Mouse (Mus musculus): ENCODE results near the gene Brms1l. TPM values are rescaled to one million over a fixed set of nuclear protein-coding genes. Genes with fewer than 3 reads are reported as not detected.

Brms1l gene
- total RNA-seq, 2 experiments from 2014 or later, result 61.6 to 70.7 TPM

- no peak for DNase-seq (ENCODE audit: extremely low spot score in 1 of 2, low spot score in 1 of 2)
These were observed 23.6 kb downstream of the Brms1l start for GRCm38 (mm10) chr12:55859409-55860349.

DNA sequence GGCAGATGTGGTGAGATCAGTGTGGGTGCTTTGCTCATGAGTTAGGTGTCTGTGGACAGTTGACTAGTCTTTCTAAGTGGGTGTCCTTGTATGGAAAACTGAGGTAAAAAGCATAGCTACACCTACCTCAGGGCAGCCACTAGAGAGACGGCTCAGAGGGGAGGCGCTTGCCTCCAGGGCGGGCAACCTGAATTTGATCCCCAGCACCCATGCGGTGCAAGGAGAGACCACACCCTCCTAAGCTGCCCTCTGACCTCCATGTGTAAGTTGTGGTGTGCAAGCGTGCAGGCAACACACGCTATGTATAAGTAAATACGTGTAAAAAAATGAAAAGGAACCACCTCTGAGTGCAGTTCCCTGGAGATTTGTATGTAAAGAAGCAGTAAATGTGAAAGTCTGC is 24.5 kb downstream of the Brms1l start:
- no peak for DNase-seq (ENCODE audit: extremely low spot score in 1 of 2, low spot score in 1 of 2)

DNA sequence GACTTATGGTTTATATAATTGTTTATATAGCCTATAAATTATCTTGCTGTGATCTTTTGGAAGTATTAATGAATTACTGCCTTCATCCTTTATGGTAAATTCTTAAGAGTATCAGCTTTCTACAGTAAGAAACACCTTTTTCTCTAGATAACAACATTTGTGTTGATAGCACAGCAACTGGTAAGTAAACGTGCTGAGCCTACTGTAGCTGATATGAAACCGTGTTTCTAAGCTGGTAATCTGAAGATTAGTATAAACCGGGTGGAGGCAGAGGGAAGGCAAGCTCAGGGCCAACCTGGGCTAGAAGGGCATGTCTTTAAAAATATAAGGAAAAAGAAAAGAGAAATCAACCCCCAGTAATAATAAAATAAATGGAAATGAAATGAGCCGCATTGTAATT is 31.6 kb downstream of the Brms1l start:
- no peak for DNase-seq (ENCODE audit: extremely low spot score in 1 of 2, low spot score in 1 of 2)

- DNase-seq (ENCODE audit: extremely low spot score in 1 of 2, low spot score in 1 of 2), result no peak
These were observed 33.6 kb downstream of the Brms1l start for GRCm38 (mm10) chr12:55869622-55870322.

- no peak for DNase-seq (ENCODE audit: extremely low spot score in 1 of 2, low spot score in 1 of 2)
These were observed 49.3 kb downstream of the Brms1l start for GRCm38 (mm10) chr12:55885449-55885848.

DNA sequence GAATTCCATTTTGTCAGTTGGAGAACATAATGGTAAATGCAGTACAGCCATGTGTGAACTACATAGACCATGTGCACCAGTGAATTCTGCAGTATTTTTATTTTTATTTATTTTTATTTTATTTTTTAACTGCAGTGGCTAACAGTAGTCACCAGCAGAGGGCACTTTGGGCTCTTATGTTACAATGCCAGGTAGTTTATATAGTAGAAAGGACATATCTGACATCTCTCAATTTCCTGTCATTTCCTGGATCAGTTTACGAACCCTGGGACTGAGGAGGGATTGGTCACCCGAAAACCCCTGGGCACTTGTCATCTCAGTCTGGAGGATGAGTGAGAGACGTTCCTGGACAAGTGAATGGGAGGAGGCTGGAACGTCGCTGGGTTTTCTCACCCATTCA is 52.4 kb downstream of the Brms1l start:
- DNase-seq (ENCODE audit: extremely low spot score in 1 of 2, low spot score in 1 of 2), result peak in 1 of 2 experiments; percentile 47

- DNase-seq (ENCODE audit: extremely low spot score in 1 of 2, low spot score in 1 of 2), result no peak
These were observed 68.7 kb downstream of the Brms1l start for GRCm38 (mm10) chr12:55904801-55905200.

GRCm38 (mm10) chr12:55912138-55912537 is 76.0 kb downstream of the Brms1l start:
- no peak for DNase-seq (ENCODE audit: extremely low spot score in 1 of 2, low spot score in 1 of 2)

DNA sequence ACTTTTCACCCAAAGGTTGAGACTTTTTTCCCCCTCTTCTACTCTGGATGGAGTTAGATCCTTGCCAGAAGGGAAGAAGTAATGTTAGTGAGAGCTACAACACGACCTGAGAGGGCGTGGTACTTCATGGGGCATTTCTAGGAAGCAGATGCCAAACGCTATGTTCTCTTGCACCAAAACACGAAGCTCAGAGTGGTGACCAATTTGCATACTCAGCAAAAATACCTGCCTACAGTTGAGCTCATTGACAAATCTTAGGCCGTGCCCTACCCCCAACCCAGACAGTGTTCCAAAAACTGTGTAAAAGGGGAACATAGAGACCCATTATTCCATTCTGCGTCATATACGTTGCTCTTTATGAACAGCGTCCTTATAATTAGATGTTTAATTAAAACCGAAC is 77.1 kb downstream of the Brms1l start:
- DNase-seq (ENCODE audit: extremely low spot score in 1 of 2, low spot score in 1 of 2), result no peak

DNA sequence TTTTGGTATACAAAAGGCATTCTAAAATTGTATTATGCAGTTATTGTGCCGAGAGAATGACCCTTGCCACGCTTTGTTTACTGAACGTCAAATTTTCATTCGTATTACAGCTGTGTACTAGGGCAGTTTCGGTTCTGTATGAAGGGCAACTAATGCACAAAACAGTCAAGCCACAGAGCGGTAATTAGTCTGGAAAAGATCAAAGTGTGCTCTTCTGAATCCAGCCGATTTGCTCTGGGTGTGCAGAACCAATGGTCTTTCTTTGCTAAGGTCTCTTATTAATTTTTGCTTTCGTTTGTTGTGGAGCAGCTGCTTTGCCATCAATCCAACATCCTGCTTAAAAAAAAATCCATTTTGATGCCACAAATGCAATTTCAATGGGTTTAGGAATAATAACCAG is 80.1 kb downstream of the Brms1l start:
- no peak for DNase-seq (ENCODE audit: extremely low spot score in 1 of 2, low spot score in 1 of 2)

DNA sequence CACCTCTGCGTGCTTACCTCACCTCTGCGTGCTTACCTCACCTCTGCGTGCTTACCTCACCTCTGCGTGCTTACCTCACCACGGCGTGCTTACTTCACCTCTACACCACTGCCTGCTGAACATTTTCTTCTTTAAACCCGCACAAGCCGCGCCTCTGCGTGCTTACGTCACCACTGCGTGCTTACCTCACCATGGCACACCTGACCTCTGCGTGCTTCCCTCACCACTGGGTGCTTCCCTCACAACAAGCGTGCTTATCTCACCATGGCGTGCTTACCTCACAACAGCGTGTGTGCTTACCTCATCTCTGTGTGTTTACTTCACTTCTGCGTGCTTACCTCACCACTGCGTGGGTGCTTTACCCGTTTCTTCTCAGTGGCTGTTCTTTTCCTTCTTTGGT is 80.9 kb downstream of the Brms1l start:
- DNase-seq (ENCODE audit: extremely low spot score in 1 of 2, low spot score in 1 of 2), result no peak

Small RNA genes lying within 50 kb of the gene (microRNA-seq; reads per million reads assigned to microRNA genes)
- gene Gm23394, result 4.2 to 5.0 reads per million in 2 experiments

Other genes with a start within 250 kb of the Brms1l start
- gene Insm2, start 236.9 kb upstream of the Brms1l start, total RNA-seq (2021), result under 1 TPM in 1 of 2 experiments, not detected in 1; 0.15 TPM
- gene Ralgapa1, start 15.2 kb upstream of the Brms1l start, total RNA-seq (2021), result 100 to 1,000 TPM; 115 to 130 TPM